Mouse (Mus musculus) stomach, postnatal 0 days (tissue): ENCODE results near the gene Olfr827.

ENCODE experiments used
- CTCF ChIP-seq: IDR thresholded peaks from 2 replicates; pipeline ENCODE4 v1.5.1; 2016; ENCODE audit warnings: antibody characterized with exemption, low read depth, mild to moderate bottlenecking, moderate library complexity
- EP300 ChIP-seq: optimal IDR thresholded peaks from 2 replicates; pipeline ENCODE3; 2016; ENCODE audit warnings: antibody characterized with exemption

DNA sequence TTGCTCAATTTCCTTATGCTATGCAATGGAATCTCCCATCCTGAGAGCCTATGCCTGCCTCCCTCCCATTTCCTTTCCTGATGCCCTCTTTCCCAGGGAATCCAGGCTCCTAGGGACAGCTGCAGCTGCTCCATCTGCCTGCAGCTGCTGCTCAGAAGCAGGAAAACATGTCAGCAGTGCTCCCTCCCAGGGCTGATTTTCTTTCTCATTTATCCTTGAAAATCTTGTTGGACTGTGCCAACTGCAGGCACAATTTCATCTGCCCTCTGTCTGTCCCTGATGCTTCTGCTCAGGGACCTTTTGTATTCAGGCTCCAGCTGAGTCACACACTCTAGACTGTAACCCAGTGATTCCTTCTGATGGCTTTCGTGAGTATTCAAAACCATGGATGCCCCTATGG is 45.3 kb upstream of the Olfr827 start:
- TF ChIP-seq CTCF (no peak), EP300 (no peak)
